Mouse (Mus musculus) testis, adult 2 months (tissue): ENCODE results near the gene Copz2. TPM values are rescaled to one million over a fixed set of nuclear protein-coding genes. Genes with fewer than 3 reads are reported as not detected.
A peak's percentile ranks its signal among the peaks of the same experiment; 100 is the strongest.

Experiments
- H3K27ac ChIP-seq: fragments of 200-500 bp; 2 replicates; pipeline ENCODE4 v1.5.1; 2012; ENCODE audit warnings: low read depth, low read length; ENCODE audit not compliant: control insufficient read depth, insufficient read depth
- H3K27me3 ChIP-seq: fragments of 200-500 bp; 2 replicates; pipeline ENCODE4 v1.6.1; 2012; ENCODE audit warnings: mild to moderate bottlenecking, low read length, moderate library complexity; ENCODE audit not compliant: control insufficient read depth, insufficient read depth
- H3K36me3 ChIP-seq: fragments of 200-500 bp; 2 replicates; pipeline ENCODE4 v1.6.1; 2012; ENCODE audit warnings: mild to moderate bottlenecking, low read length; ENCODE audit not compliant: control insufficient read depth, insufficient read depth
- H3K4me1 ChIP-seq: fragments of 200-500 bp; 2 replicates; pipeline ENCODE4 v1.6.1; 2012; ENCODE audit warnings: low read length; ENCODE audit not compliant: control insufficient read depth, insufficient read depth
- H3K4me3 ChIP-seq: fragments of 200-500 bp; 2 replicates; pipeline ENCODE4 v1.5.1; 2012; ENCODE audit warnings: low read depth, mild to moderate bottlenecking, low read length, moderate library complexity, mixed read lengths; ENCODE audit not compliant: control insufficient read depth
- CTCF ChIP-seq: fragments of 200-500 bp; IDR thresholded peaks from 2 replicates; pipeline ENCODE4 v1.5.1; 2012; ENCODE audit warnings: low read depth, mild to moderate bottlenecking, inconsistent platforms, low read length, moderate library complexity; ENCODE audit not compliant: control insufficient read depth, insufficient read depth, insufficient replicate concordance
- POLR2A ChIP-seq: fragments of 200-500 bp; IDR thresholded peaks from 2 replicates; pipeline ENCODE4 v1.6.1; 2012; ENCODE audit warnings: low read depth, mild to moderate bottlenecking, inconsistent platforms, low read length, moderate library complexity; ENCODE audit not compliant: control insufficient read depth
- polyA plus RNA-seq: library from polyadenylated mRNA; depleted of rRNA; stranded (reverse); fragments of >200 nt; gene quantifications from 2 replicates; pipeline ENCODE4 v1.2.3, GENCODE M21; 2012

Copz2 gene
- polyA plus RNA-seq, 1 experiment = 5.3 TPM

DNA sequence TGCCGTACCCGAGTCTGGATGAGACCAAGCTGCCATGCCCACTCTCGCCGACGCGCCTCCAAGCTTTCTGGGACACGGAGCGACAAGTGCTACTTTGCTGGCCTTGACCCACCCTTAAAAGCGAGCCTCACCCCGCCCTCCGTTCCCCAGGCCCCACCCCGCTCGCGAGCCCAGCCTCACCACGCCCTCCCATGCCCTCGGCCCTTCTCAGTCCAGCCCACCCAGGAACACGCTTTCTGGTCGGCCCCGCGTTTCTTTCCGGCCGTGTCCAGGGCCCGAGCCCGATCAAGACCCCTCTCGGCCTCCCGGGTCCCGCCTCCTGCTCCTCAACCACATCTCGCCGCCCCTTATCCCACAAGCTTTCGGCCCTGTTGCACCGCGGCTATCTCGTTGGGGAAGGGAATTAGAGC is 20.3 kb upstream of the Copz2 start:
- Histone ChIP-seq H3K4me3 (peak overlapping the region; percentile 97), H3K27ac (peak overlapping the region; percentile 98), H3K4me1 (peaks cover 20% of the 10 kb centered on the region), H3K36me3 (no peaks in the 10 kb centered on the region), H3K27me3 (no peaks in the 10 kb centered on the region)
- no peak; the same call in 1 of the 2 replicates for TF ChIP-seq CTCF
- TF ChIP-seq POLR2A = peak; percentile 89

DNA sequence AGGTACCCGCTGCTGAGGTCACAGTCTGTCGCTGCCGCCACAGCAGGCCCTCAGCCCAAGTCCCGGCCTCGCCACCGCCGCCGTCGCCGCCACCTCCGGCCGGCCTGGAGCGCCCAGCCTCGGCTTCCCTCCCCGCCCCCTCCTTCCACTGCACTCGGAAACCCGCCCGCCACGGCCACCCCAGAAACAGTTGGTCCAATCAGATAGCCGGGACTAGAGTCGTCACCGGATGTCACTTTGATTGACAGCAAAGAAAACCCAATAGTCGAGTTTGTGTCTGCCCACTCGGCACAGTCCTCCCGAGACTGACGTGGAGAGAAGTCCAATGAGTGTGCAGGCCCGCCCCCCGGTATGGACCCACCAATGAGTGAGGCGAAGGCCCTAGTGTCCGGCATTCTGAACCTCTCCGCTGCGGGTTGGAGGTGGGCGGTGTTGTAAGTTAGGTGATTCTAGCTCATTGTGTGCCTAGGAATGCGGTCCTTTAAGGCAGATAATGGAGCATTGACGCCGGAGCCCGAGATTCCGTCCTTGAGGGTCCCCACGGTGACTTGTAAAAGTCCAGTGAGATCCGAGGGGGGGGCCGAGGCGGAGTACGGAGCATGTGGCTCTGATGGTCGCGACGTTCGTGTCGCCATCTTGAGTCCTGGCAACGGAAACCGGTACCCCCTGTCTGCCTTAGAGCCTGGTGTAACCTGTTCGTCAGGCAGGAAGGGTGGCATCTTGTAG is 19.7 kb upstream of the Copz2 start, which contains the start of gene Nfe2l1:
TSS of gene Nfe2l1 (minus strand) at position 156 of the 726 bp plus-strand sequence.
- TF ChIP-seq CTCF = no peak
- peak; percentile 81 for TF ChIP-seq POLR2A
- Histone ChIP-seq H3K4me1 (peaks cover 18% of the 10 kb centered on the region), H3K27ac (peak within 1 kb of the TSS; percentile 99), H3K4me3 (peak within 1 kb of the TSS; percentile 97), H3K36me3 (no peaks in the 10 kb centered on the region), H3K27me3 (no peaks in the 10 kb centered on the region)

DNA sequence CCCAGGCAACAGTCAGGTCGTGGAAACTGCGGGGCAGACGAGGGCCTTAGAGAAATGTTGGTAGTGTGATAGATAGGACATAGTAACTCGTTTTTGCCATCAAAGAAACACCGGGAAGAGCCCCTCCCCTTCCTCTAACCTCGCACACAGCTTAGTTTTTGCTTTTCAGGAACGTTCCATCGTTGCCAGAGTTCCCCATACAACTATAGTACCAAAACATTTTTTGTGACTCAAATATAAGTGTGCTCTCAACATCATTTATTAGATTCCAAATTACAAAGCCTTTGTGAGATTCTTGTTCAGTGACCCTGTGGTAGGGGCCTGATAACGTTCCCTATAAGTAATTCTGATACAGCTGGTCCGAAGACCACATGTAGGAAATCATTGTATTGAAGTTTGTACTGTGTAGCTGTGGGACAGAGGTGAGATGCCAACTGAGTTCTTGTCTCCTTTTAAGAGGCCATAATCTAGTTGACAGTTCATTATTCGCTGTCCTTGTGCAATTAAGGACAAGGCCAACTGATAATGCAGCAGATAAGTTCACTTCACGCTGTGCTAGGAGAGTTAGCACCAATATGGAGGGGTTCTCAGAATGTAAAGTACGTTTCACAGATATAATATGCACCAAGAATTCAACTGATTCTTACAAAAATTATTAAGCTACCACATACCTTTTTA is 19.0 kb upstream of the Copz2 start:
- H3K36me3 ChIP-seq = no peaks in the 10 kb centered on the region
- H3K27me3 ChIP-seq = no peaks in the 10 kb centered on the region
- H3K4me3 ChIP-seq = peak overlapping the region; percentile 96
- peaks cover 14% of the 10 kb centered on the region for H3K4me1 ChIP-seq
- no peak for TF ChIP-seq POLR2A
- peak; percentile 8; the same call in 1 of the 2 replicates for TF ChIP-seq CTCF
- peak overlapping the region; percentile 99 for H3K27ac ChIP-seq

DNA sequence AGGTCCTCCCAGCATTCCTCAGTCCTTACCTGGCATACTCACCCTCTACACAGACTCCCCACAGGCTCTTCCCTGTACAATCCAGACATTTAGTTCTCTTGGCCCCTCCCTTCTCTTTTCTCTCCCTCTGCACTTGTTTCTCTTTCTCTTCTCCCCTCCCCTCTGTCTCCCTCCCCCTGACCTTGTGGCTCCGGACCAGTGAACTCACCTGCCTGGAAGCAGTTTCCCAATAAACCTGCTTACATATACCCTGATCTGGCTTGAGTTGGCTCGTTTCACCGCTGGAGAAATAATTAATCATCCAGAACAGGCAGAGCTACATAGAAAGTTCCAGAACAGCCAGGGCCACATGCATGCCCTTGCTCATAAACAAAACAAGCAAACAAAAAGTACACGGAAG is 18.2 kb upstream of the Copz2 start:
- Histone ChIP-seq H3K36me3 (no peaks in the 10 kb centered on the region), H3K4me3 (no peak overlapping the region), H3K27ac (peak overlapping the region; percentile 30; the same call in 1 of the 2 replicates), H3K4me1 (peaks cover 14% of the 10 kb centered on the region), H3K27me3 (no peaks in the 10 kb centered on the region)
- no peak for TF ChIP-seq POLR2A

DNA sequence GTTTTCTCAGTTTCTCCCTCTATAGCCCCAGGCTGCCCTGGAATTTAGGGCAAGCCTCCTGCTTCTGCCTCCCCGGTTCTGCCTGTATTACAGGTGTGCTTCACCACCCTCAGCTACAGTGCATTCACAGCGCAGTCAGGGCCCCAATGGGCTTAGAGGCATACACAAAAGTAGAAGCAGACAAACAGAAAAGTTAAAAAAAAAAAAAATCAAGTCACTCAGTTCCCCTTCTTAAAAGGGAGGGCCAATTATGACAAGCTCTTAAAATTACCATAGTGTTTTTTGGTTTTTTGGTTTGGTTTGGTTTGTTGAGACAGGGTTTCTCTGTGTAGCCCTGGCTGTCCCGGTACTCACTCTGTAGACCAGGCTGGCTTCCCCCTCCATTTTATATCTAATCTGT is 17.1 kb upstream of the Copz2 start:
- H3K4me3 ChIP-seq = no peak overlapping the region
- H3K4me1 ChIP-seq = peaks cover 8% of the 10 kb centered on the region
- no peaks in the 10 kb centered on the region for H3K36me3 ChIP-seq
- no peak for TF ChIP-seq CTCF
- TF ChIP-seq POLR2A = no peak
- H3K27ac ChIP-seq = no peak overlapping the region
- H3K27me3 ChIP-seq = no peaks in the 10 kb centered on the region

DNA sequence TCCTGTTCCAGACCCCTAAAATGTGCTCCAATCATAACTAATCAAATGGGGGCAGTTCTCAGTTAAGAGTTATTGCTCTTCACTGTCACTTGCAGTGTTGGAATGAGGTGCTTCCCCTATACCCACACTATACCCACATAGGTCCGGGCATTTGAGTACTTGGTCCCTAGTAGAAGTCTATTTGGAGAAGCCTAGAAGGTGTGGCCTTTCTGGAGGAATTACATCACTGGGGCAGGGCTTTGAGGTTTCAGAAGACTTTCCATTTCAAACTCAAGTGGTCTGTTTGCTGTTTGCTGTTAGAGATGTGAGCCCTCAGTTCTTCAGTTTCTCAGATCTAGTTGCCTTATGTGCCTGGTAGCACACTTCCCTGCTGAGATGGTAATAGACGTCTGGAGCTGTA is 16.7 kb upstream of the Copz2 start:
- H3K4me1 ChIP-seq = peaks cover 6% of the 10 kb centered on the region
- H3K27me3 ChIP-seq = no peaks in the 10 kb centered on the region
- TF ChIP-seq POLR2A (no peak), CTCF (no peak)
- no peak overlapping the region for H3K27ac ChIP-seq
- no peak overlapping the region for H3K4me3 ChIP-seq
- H3K36me3 ChIP-seq = no peaks in the 10 kb centered on the region

DNA sequence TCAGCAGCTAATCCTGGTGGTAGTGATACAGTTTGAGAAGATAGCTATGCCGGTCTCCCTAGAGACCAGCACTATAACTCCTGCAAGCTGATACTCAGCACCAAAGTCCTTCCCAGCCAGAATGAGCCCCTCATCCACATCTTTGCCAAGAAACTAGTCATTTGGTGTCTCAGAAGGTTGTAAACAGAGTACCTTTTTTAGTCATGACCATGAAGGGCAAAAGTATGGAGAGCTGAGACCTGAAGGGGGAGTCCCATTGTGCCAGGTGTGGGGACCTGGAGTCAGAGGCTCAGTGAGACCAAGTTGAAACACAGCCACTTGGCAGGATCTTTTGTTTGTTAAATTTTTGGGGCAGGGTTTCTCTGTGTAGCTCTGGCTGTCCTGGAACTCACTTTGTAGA is 15.5 kb upstream of the Copz2 start:
- H3K4me3 ChIP-seq = no peak overlapping the region
- no peak overlapping the region for H3K27ac ChIP-seq
- TF ChIP-seq CTCF (no peak), POLR2A (no peak)
- no peaks in the 10 kb centered on the region for H3K36me3 ChIP-seq
- H3K27me3 ChIP-seq = no peaks in the 10 kb centered on the region
- H3K4me1 ChIP-seq = peaks cover 3% of the 10 kb centered on the region
